In the genomic region with DNA sequence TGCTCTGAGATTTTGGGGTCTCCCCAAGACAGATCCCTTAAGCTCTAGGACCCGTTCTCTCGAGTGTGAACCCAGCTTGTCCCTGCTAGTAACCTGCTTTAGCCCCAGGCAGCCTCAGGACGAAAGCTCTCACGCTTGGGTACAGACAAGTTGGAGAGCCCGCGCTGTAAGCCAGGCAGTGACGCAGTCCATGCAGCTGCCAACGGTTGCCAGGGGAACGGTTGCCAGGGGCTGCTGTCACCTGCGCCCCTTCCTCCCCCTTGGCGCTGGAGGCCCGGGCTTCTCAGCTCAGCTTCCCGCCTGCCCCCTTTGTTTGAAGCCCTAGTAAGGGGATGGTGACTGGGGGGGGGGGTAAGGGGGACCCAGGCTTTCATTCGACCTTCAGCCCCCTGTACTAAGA, we compare ENCODE assay signal across 8 mouse cellular contexts. TPM values are rescaled to one million over a fixed set of nuclear protein-coding genes. Genes with fewer than 3 reads are reported as not detected.
DNase-seq lines count a peak whose midpoint lies in the region; ATAC-seq and TF ChIP-seq lines count a peak whose summit lies in the region.

No protein-coding gene starts in this region.

- H3K27me3 ChIP-seq in heart, adult 2 months (ENCODE audit: control insufficient read depth, insufficient read depth, low read length), result no peaks in the 10 kb centered on the region
- no peaks in the 10 kb centered on the region for H3K27me3 ChIP-seq in heart, embryonic 12.5 days (replicated peaks)
- peaks cover 16% of the 10 kb centered on the region; the same call in 1 of the 2 replicates for H3K27me3 ChIP-seq in heart, embryonic 13.5 days (replicated peaks)
- no peaks in the 10 kb centered on the region for H3K27me3 ChIP-seq in lung, postnatal 0 days (replicated peaks; ENCODE audit: insufficient read depth, low read length)

- WGBS in heart, adult 2 months, result 14% methylated on average over 14 of the region's 14 CpGs
- WGBS in heart, embryonic 12.5 days, result 6% methylated on average over 14 of the region's 14 CpGs
- WGBS in heart, embryonic 13.5 days, result 10% methylated on average over 14 of the region's 14 CpGs
- 12% methylated on average over 14 of the region's 14 CpGs for WGBS in lung, postnatal 0 days

- ATAC-seq in heart, embryonic 12.5 days (ENCODE audit: insufficient number of reproducible peaks, low FRiP score), result no peak
- ATAC-seq in heart, embryonic 13.5 days (ENCODE audit: extremely low read depth, insufficient number of reproducible peaks, low FRiP score, low TSS enrichment), result no peak
- ATAC-seq in lung, postnatal 0 days, result peak; percentile 37; the same call in 1 of the 2 replicates

- DNase-seq in heart, adult 2 months, result peak; percentile 57 to 60
- DNase-seq in embryo, embryonic 11 days, result peak; percentile 94
- DNase-seq in kidney, postnatal 36 days, result peak; percentile 71 to 73
- peak; percentile 58 for DNase-seq in lung, postnatal 0 days (ENCODE audit: low spot score)
- DNase-seq in right cerebral cortex, postnatal 14 days, result peak; percentile 83
- DNase-seq in T-cell, adult 2 months (ENCODE audit: low spot score), result no peak

- no peak overlapping the region for H3K4me2 ChIP-seq in heart, embryonic 12.5 days
- peak overlapping the region; percentile 24 for H3K4me2 ChIP-seq in heart, embryonic 13.5 days
- H3K4me2 ChIP-seq in lung, postnatal 0 days (replicated peaks; ENCODE audit: low read depth, low read length), result no peak overlapping the region

- H3K27ac ChIP-seq in heart, adult 2 months, result peak overlapping the region; percentile 93
- no peak overlapping the region for H3K27ac ChIP-seq in heart, embryonic 12.5 days (ENCODE audit: poor library complexity, severe bottlenecking)
- no peak overlapping the region for H3K27ac ChIP-seq in heart, embryonic 13.5 days (replicated peaks)
- H3K27ac ChIP-seq in lung, postnatal 0 days (ENCODE audit: low read length), result no peak overlapping the region

- H3K79me2 ChIP-seq in heart, adult 2 months (replicated peaks; ENCODE audit: control insufficient read depth, insufficient read depth, low read length), result no peaks in the 10 kb centered on the region

- TF ChIP-seq POLR2A in heart, adult 2 months (IDR thresholded peaks at IDR 0.05; ENCODE audit: insufficient read depth, low read depth, low read length), result no peak

- H3K36me3 ChIP-seq in heart, adult 2 months (ENCODE audit: control insufficient read depth, insufficient read depth, low read length), result no peaks in the 10 kb centered on the region
- no peaks in the 10 kb centered on the region for H3K36me3 ChIP-seq in heart, embryonic 12.5 days
- H3K36me3 ChIP-seq in heart, embryonic 13.5 days, result no peaks in the 10 kb centered on the region
- H3K36me3 ChIP-seq in lung, postnatal 0 days (ENCODE audit: insufficient read depth, low read length), result no peaks in the 10 kb centered on the region

- intact Hi-C loops in heart, adult 2 months (cut with DNase I), result no loop called here

- no peaks in the 10 kb centered on the region for H3K9me3 ChIP-seq in heart, embryonic 12.5 days (replicated peaks)
- no peaks in the 10 kb centered on the region for H3K9me3 ChIP-seq in heart, embryonic 13.5 days
- H3K9me3 ChIP-seq in lung, postnatal 0 days (ENCODE audit: low read length), result no peaks in the 10 kb centered on the region

- no peak for TF ChIP-seq EP300 in heart, adult 2 months (IDR thresholded peaks at IDR 0.05; ENCODE audit: insufficient read depth, low read depth, low read length)
- no peak for TF ChIP-seq EP300 in lung, postnatal 0 days (IDR thresholded peaks at IDR 0.05)

- peak overlapping the region; percentile 38 for H3K4me3 ChIP-seq in heart, adult 2 months
- H3K4me3 ChIP-seq in heart, embryonic 12.5 days, result no peak overlapping the region
- H3K4me3 ChIP-seq in heart, embryonic 13.5 days, result no peak overlapping the region
- no peak overlapping the region for H3K4me3 ChIP-seq in lung, postnatal 0 days (ENCODE audit: low read depth, low read length)

- H3K4me1 ChIP-seq in heart, adult 2 months (ENCODE audit: control insufficient read depth, insufficient read depth, low read length), result peaks cover 37% of the 10 kb centered on the region
- H3K4me1 ChIP-seq in heart, embryonic 12.5 days (replicated peaks), result peaks cover 54% of the 10 kb centered on the region
- H3K4me1 ChIP-seq in heart, embryonic 13.5 days, result peaks cover 58% of the 10 kb centered on the region
- H3K4me1 ChIP-seq in lung, postnatal 0 days (ENCODE audit: insufficient read depth, low read depth, low read length), result peaks cover 24% of the 10 kb centered on the region

- peak overlapping the region; percentile 61 for H3K9ac ChIP-seq in heart, adult 2 months (ENCODE audit: low read depth, low read length)
- H3K9ac ChIP-seq in heart, embryonic 12.5 days, result no peak overlapping the region
- H3K9ac ChIP-seq in heart, embryonic 13.5 days, result peak overlapping the region; percentile 53
- H3K9ac ChIP-seq in lung, postnatal 0 days (replicated peaks; ENCODE audit: low read depth), result no peak overlapping the region

- TF ChIP-seq CTCF in heart, adult 2 months (IDR thresholded peaks at IDR 0.05), result no peak
- no peak for TF ChIP-seq CTCF in lung, postnatal 0 days (IDR thresholded peaks at IDR 0.05)

RNA-seq across cellular contexts. Expression of a gene that starts 19.5 kb away (rescaled TPM):
- 10 to 100 TPM; 52.1 to 67.8 TPM for total RNA-seq in heart, adult 2 months (2021)
- polyA plus RNA-seq in heart, adult 2 months (2012; rRNA removed), result 96.1 and 107 TPM in 2 replicates
- 4.9 and 6.0 TPM in 2 replicates for polyA plus RNA-seq in heart, embryonic 12.5 days (2016; fragmentation: Nextera tagmentation; extraction: Ambion mirVana)
- polyA plus RNA-seq in heart, embryonic 13.5 days (2015; fragmentation: Nextera tagmentation; extraction: Ambion mirVana), result 4.4 and 4.7 TPM in 2 replicates
- 33.9 and 39.0 TPM in 2 replicates for polyA plus RNA-seq in lung, postnatal 0 days (2015; fragmentation: Nextera tagmentation; extraction: Ambion mirVana)

RNA-seq across cellular contexts. Expression of a gene that starts 23.5 kb away (rescaled TPM):
- total RNA-seq in heart, adult 2 months (2021), result 1 to 10 TPM; 1.3 to 2.5 TPM
- polyA plus RNA-seq in heart, adult 2 months (2012; rRNA removed), result 4.3 and 4.9 TPM in 2 replicates
- 2.7 and 3.1 TPM in 2 replicates for polyA plus RNA-seq in heart, embryonic 12.5 days (2016; fragmentation: Nextera tagmentation; extraction: Ambion mirVana)
- polyA plus RNA-seq in heart, embryonic 13.5 days (2015; fragmentation: Nextera tagmentation; extraction: Ambion mirVana), result 3.0 and 3.1 TPM in 2 replicates
- 4.8 and 5.3 TPM in 2 replicates for polyA plus RNA-seq in lung, postnatal 0 days (2015; fragmentation: Nextera tagmentation; extraction: Ambion mirVana)

Comparison
In these comparisons a context has a peak if more than half of its experiments do, and no peak if none do; other contexts are left out.
1. H3K9ac ChIP-seq: peak in heart, adult 2 months (single experiment) and heart, embryonic 13.5 days (single experiment); none in heart, embryonic 12.5 days (single experiment) and lung, postnatal 0 days (single experiment).